Mouse (Mus musculus) 3134 (cell line): ENCODE measurements around the gene Spta1.

Source experiments
- DNase-seq: peaks from one replicate; pipeline ENCODE4 v3.0.0-alpha.2; 2011; ENCODE audit warnings: low spot score; ENCODE audit not compliant: insufficient read length; ENCODE audit errors: extremely low read depth

Spta1 gene

GRCm38 (mm10) chr1:174250376-174250775 is 77.8 kb downstream of the Spta1 start:
- DNase-seq: no peak

DNA sequence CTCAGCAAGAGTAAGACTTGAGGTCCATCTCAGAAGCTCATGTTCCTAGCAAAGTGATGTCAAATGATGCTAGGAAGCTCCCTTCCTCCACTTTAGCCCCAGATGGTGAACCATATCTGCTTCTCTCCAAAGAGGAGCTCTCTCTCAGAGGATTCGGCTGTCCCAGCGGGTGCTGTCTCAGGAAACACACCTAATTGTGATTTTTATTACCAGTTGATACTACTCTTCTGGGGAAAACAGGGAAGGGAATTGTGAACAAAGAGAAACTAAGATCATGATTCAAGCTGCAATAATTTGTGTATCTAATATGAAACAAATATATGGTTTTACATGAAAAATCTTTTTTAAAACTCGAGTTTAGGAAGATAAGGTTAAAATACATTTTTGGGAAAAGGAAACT is 79.4 kb downstream of the Spta1 start, which contains the start of gene Olfr419:
Olfr419 (minus strand) TSS at position 101 of the 400 bp plus-strand sequence.
- DNase-seq: no peak

DNA sequence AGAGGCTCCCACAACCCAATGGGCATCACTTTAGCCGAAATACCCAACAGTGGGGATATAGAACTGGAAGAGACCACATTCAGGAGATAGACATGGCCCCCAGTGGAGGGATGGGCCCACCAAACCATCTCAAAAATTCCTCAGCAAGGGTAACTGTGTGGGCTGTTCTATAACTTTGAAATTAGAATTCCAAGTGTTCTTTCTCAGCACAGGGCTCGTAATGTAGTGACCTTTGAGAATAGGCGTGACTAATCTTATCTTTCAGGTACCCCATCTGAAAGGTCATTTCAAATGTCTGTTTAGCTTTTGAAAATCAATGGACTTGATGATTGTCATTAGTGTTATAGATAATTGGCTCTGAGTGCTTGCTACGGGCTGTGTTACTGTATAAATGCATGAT is 95.2 kb downstream of the Spta1 start:
- DNase-seq: no peak

DNA sequence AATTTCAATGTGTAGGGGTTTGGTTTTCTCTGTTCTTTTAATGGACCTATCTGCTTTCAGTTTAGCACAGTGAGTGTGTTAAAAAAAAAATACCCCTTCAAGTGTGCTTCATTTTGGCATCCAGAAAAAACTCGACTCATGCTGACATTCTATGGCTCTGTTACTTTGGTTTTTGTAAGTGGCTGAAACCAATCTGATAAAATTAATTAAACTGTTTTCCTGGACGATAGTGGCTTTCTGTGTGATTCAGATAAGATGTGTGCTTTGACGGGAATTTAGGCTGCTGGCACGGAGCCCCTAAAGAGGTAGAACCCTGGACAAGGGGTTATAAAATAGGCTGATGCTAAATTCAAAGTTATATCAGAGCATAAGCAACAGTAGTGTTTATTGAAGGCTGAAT is 96.6 kb downstream of the Spta1 start:
- DNase-seq: no peak

- DNase-seq: no peak
These were observed 98.1 kb downstream of the Spta1 start for GRCm38 (mm10) chr1:174270643-174271042.
